Mouse (Mus musculus) layer of hippocampus, postnatal 25 days (tissue): Measurements from ENCODE around the gene Acox3. TPM values are rescaled to one million over a fixed set of nuclear protein-coding genes. Genes with fewer than 3 reads are reported as not detected.
"Not testable (repeated sequence)": the region's sequence is repeated elsewhere in the genome, so short reads cannot be mapped to it uniquely, and the experiment has no call there.

Source experiments
- DNase-seq, 2 experiments: peaks; one replicate each; pipeline ENCODE4 v3.0.0; 2022; ENCODE audit warnings: mixed read lengths in 2 of 2, low spot score in 1 of 2; ENCODE audit errors: extremely low spot score in 1 of 2
- total RNA-seq, 2 experiments: library from RNA; stranded (reverse); gene quantifications; 2 replicates each; pipeline ENCODE4 v1.2.3; 2021

The Acox3 gene
- total RNA-seq, 2 experiments from 2014 or later: 25.2 to 32.2 TPM

- DNase-seq: no peak
These were observed 6.3 kb upstream of the Acox3 start for GRCm38 (mm10) chr5:35576409-35577020.

GRCm38 (mm10) chr5:35578411-35578810 is 4.4 kb upstream of the Acox3 start:
- no peak for DNase-seq

- DNase-seq: no peak
These were observed 3.5 kb upstream of the Acox3 start for GRCm38 (mm10) chr5:35579247-35579893.

GRCm38 (mm10) chr5:35580156-35580922 is 2.5 kb upstream of the Acox3 start:
- no peak for DNase-seq

GRCm38 (mm10) chr5:35583221-35583783 is 462 bp downstream of the Acox3 start:
- no peak for DNase-seq

GRCm38 (mm10) chr5:35584259-35584658 is 1.4 kb downstream of the Acox3 start:
- not testable (repeated sequence) for DNase-seq

- no peak for DNase-seq
These were observed 8.7 kb downstream of the Acox3 start for GRCm38 (mm10) chr5:35591497-35591896.

- DNase-seq: no peak
These were observed 9.4 kb downstream of the Acox3 start for GRCm38 (mm10) chr5:35592081-35592736.

GRCm38 (mm10) chr5:35592824-35593223 is 10.0 kb downstream of the Acox3 start:
- DNase-seq: no peak

GRCm38 (mm10) chr5:35593272-35593671 is 10.4 kb downstream of the Acox3 start:
- no peak for DNase-seq

- DNase-seq: no peak
These were observed 11.9 kb downstream of the Acox3 start for GRCm38 (mm10) chr5:35594768-35595167.

GRCm38 (mm10) chr5:35595706-35596105 is 12.9 kb downstream of the Acox3 start:
- peak; percentile 69 to 84 for DNase-seq

GRCm38 (mm10) chr5:35596169-35597160 is 13.6 kb downstream of the Acox3 start:
- no peak for DNase-seq

- DNase-seq: no peak
These were observed 17.4 kb downstream of the Acox3 start for GRCm38 (mm10) chr5:35600233-35600632.

- no peak for DNase-seq
These were observed 18.7 kb downstream of the Acox3 start for GRCm38 (mm10) chr5:35601526-35601925.

GRCm38 (mm10) chr5:35605355-35605754 is 22.5 kb downstream of the Acox3 start:
- DNase-seq: no peak

- no peak for DNase-seq
These were observed 24.0 kb downstream of the Acox3 start for GRCm38 (mm10) chr5:35606800-35607199.

GRCm38 (mm10) chr5:35607784-35608183 is 24.9 kb downstream of the Acox3 start:
- DNase-seq: peak in 1 of 2 experiments; percentile 34

- DNase-seq: no peak
These were observed 25.7 kb downstream of the Acox3 start for GRCm38 (mm10) chr5:35608559-35608958.
